Mouse (Mus musculus) neural tube, embryonic 14.5 days (tissue): ENCODE measurements around the gene Dleu7. TPM values are rescaled to one million over a fixed set of nuclear protein-coding genes. Genes with fewer than 3 reads are reported as not detected.

Experiments used
- ATAC-seq: fragments of 200-750 bp; cut with Nextera tagmentation; 2 replicates; pipeline ENCODE4 v1.8.0; 2017; ENCODE audit warnings: low read depth, mild to moderate bottlenecking, moderate TSS enrichment, moderate library complexity
- H3K27ac ChIP-seq: fragments of 300-500 bp; sonication (generic); 2 replicates; pipeline ENCODE4 v1.5.1; 2014; ENCODE audit warnings: low read depth, mild to moderate bottlenecking, control low read depth, low read length, moderate library complexity, mixed read lengths
- H3K27me3 ChIP-seq: fragments of 300-500 bp; sonication (generic); 2 replicates; pipeline ENCODE4 v1.6.1; 2014; ENCODE audit warnings: low read length; ENCODE audit not compliant: control insufficient read depth, insufficient read depth
- H3K36me3 ChIP-seq: fragments of 300-500 bp; sonication (generic); 2 replicates; pipeline ENCODE4 v1.6.1; 2014; ENCODE audit warnings: low read length, mixed read lengths; ENCODE audit not compliant: control insufficient read depth, insufficient read depth
- H3K4me1 ChIP-seq: fragments of 300-500 bp; sonication (generic); 2 replicates; pipeline ENCODE4 v1.6.1; 2014; ENCODE audit warnings: low read length; ENCODE audit not compliant: control insufficient read depth, insufficient read depth
- H3K4me2 ChIP-seq: fragments of 300-500 bp; sonication (generic); 2 replicates; pipeline ENCODE4 v1.6.1; 2014; ENCODE audit warnings: mild to moderate bottlenecking, low read depth, low read length, control low read depth
- H3K4me3 ChIP-seq: fragments of 300-500 bp; sonication (generic); 2 replicates; pipeline ENCODE4 v1.5.1; 2014; ENCODE audit warnings: low read depth, low read length, control low read depth, mixed read lengths
- H3K9ac ChIP-seq: fragments of 300-500 bp; sonication (generic); replicated peaks from 2 replicates; pipeline ENCODE4 v1.6.1; 2014; ENCODE audit warnings: low read depth, mild to moderate bottlenecking, control low read depth, low read length, mixed read lengths
- H3K9me3 ChIP-seq: fragments of 300-500 bp; sonication (generic); 2 replicates; pipeline ENCODE4 v1.6.1; 2016; ENCODE audit warnings: low read length; ENCODE audit not compliant: control insufficient read depth
- WGBS: fragments of 180-500 bp; shearing (Covaris S2); extraction: QIAGEN DNeasy Blood & Tissue Kit; methylation state at CpG from one replicate; pipeline ENCODE4 v1.1.7; 2014; 5-methylcytosine and 5-hydroxymethylcytosine counted together
- polyA plus RNA-seq: library from polyadenylated mRNA; unstranded; fragments of >200 nt; fragmentation: Nextera tagmentation; extraction: Ambion mirVana; gene quantifications from 2 replicates; pipeline ENCODE4 v1.2.1, GENCODE M21; 2014

Gene Dleu7
- polyA plus RNA-seq, 1 experiment from 2014 or later: 19.6 TPM

DNA sequence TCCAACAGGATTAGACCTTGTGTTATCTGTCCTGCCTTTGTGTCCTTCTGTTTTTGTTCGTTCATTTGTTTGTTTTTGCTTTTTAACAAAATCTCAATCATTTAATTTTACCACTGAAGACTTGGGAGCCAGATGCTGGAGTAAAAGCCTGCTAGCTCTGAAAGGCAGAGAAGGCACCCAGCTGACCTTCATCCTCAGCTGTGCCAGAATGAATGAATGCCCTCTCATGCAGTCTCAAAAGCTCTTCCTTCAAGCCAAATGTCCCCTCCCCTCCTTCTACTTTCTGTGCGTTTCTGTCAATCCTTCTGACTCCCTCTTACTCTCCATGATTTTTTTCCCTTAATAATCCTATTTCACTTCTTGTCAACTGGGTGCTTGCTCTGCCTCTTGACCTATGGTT is 34.3 kb upstream of the Dleu7 start:
- Histone ChIP-seq H3K36me3 (no peaks in the 10 kb centered on the region), H3K27me3 (no peaks in the 10 kb centered on the region), H3K9ac (no peak overlapping the region), H3K27ac (no peak overlapping the region), H3K4me2 (no peak overlapping the region), H3K4me3 (no peak overlapping the region), H3K9me3 (no peaks in the 10 kb centered on the region), H3K4me1 (0 out of 2 replicates have a peak, but pooled peaks cover 5% of the 10 kb centered on the region)
- WGBS: 49% methylated on average over 2 of the region's 2 CpGs
- ATAC-seq: no peak

- no peaks in the 10 kb centered on the region for H3K36me3 ChIP-seq
- WGBS: 92% methylated on average over 3 of the region's 3 CpGs
- no peak overlapping the region for H3K27ac ChIP-seq
- ATAC-seq: no peak
- no peak overlapping the region for H3K9ac ChIP-seq
- no peak overlapping the region for H3K4me2 ChIP-seq
- H3K9me3 ChIP-seq: no peaks in the 10 kb centered on the region
- no peaks in the 10 kb centered on the region for H3K4me1 ChIP-seq
- H3K4me3 ChIP-seq: no peak overlapping the region
- no peaks in the 10 kb centered on the region for H3K27me3 ChIP-seq
Observed at GRCm38 (mm10) chr14:62326026-62326425, 33.2 kb upstream of the Dleu7 start.

- Histone ChIP-seq H3K4me1 (no peaks in the 10 kb centered on the region), H3K9ac (no peak overlapping the region), H3K9me3 (no peaks in the 10 kb centered on the region), H3K27ac (no peak overlapping the region), H3K27me3 (no peaks in the 10 kb centered on the region), H3K4me2 (no peak overlapping the region), H3K4me3 (no peak overlapping the region), H3K36me3 (no peaks in the 10 kb centered on the region)
- 88% methylated on average over 5 of the region's 5 CpGs for WGBS
- no peak for ATAC-seq
Observed at GRCm38 (mm10) chr14:62324943-62325342, 32.1 kb upstream of the Dleu7 start.

DNA sequence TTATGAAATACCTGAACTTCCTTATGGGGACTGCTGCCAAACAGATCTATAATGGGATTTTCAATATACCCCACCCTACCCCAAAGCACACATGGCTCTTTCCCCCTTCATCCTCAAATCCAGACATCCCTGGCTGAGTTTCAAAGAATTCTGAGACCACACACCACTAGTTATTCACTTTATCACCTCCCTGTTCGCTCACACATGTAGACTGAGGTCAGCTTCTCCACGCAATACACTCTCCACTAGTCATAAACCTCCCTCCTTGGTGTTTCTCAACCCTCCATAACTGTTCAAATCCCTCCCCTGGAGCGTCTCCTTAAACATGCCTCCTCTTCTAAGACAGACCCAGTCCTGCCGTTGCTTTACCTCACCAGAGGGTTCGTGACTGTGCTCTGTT is 30.6 kb upstream of the Dleu7 start:
- Histone ChIP-seq H3K4me1 (no peaks in the 10 kb centered on the region), H3K4me3 (no peak overlapping the region), H3K36me3 (no peaks in the 10 kb centered on the region), H3K27me3 (no peaks in the 10 kb centered on the region), H3K9ac (no peak overlapping the region), H3K27ac (no peak overlapping the region), H3K4me2 (no peak overlapping the region), H3K9me3 (no peaks in the 10 kb centered on the region)
- WGBS: 88% methylated on average over 5 of the region's 5 CpGs
- ATAC-seq: no peak

- Histone ChIP-seq H3K4me1 (no peaks in the 10 kb centered on the region), H3K9ac (no peak overlapping the region), H3K27me3 (no peaks in the 10 kb centered on the region), H3K4me3 (no peak overlapping the region), H3K36me3 (no peaks in the 10 kb centered on the region), H3K4me2 (no peak overlapping the region), H3K27ac (no peak overlapping the region), H3K9me3 (no peaks in the 10 kb centered on the region)
- WGBS: 62% methylated on average over 6 of the region's 6 CpGs
- no peak for ATAC-seq
Observed at GRCm38 (mm10) chr14:62322581-62323344, 29.9 kb upstream of the Dleu7 start.

DNA sequence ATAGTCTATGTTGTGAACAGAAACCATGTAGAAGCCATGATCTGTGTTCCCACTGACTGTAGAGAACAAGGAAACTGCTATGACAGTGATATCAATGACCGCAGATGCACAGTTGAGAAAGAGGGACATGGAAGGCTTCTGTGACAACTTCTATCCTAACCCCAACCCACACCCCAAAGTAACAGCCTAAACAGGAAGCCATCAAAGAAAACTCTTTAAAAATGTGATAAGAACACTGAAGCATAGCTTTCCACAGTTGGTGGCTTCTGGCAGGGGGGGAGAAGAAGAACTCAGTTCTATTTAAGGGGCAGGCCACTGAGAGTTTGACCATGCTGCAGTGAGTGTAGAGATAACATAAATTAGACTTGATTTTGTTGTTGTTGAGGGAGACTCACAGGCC is 18.8 kb upstream of the Dleu7 start:
- no peaks in the 10 kb centered on the region for H3K4me1 ChIP-seq
- H3K9me3 ChIP-seq: no peaks in the 10 kb centered on the region
- H3K27me3 ChIP-seq: no peaks in the 10 kb centered on the region
- ATAC-seq: no peak
- no peak overlapping the region for H3K4me3 ChIP-seq
- H3K36me3 ChIP-seq: no peaks in the 10 kb centered on the region
- no peak overlapping the region for H3K4me2 ChIP-seq
- no peak overlapping the region for H3K9ac ChIP-seq
- WGBS: 95% methylated on average over 1 of the region's 1 CpGs
- H3K27ac ChIP-seq: no peak overlapping the region

DNA sequence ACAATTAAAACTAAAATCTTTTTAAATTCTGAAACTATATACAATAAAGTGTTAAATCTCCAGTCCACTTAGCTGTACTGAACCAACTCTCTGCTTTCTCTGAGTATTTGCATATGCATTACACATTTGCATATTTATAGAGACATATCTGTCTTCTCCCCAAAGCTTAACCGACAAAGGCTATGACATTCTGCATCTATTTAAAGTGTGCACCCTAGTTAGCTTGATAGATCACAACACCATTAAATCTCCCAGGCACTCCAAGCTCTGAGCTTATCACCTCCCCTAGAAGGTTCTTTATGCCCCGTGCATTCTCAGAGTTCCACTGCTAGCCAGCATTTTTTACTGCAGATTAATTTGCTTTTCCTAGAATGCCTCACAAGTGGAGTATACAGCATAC is 16.2 kb upstream of the Dleu7 start:
- H3K4me3 ChIP-seq: no peak overlapping the region
- ATAC-seq: no peak
- no peaks in the 10 kb centered on the region for H3K36me3 ChIP-seq
- H3K4me2 ChIP-seq: no peak overlapping the region
- no peaks in the 10 kb centered on the region for H3K9me3 ChIP-seq
- H3K9ac ChIP-seq: no peak overlapping the region
- no peaks in the 10 kb centered on the region for H3K27me3 ChIP-seq
- H3K27ac ChIP-seq: no peak overlapping the region
- no peaks in the 10 kb centered on the region for H3K4me1 ChIP-seq
- 21% methylated on average over 2 of the region's 2 CpGs for WGBS

GRCm38 (mm10) chr14:62307555-62307954 is 14.7 kb upstream of the Dleu7 start:
- Histone ChIP-seq H3K27ac (no peak overlapping the region), H3K27me3 (no peaks in the 10 kb centered on the region), H3K4me1 (no peaks in the 10 kb centered on the region), H3K4me2 (no peak overlapping the region), H3K9ac (no peak overlapping the region), H3K36me3 (no peaks in the 10 kb centered on the region), H3K4me3 (no peak overlapping the region), H3K9me3 (no peaks in the 10 kb centered on the region)
- WGBS: 100% methylated on average over 1 of the region's 1 CpGs
- no peak for ATAC-seq

- 73% methylated on average over 3 of the region's 3 CpGs for WGBS
- H3K4me1 ChIP-seq: no peaks in the 10 kb centered on the region
- ATAC-seq: no peak
- H3K9me3 ChIP-seq: no peaks in the 10 kb centered on the region
- H3K4me3 ChIP-seq: no peak overlapping the region
- no peak overlapping the region for H3K9ac ChIP-seq
- no peaks in the 10 kb centered on the region for H3K36me3 ChIP-seq
- H3K27ac ChIP-seq: no peak overlapping the region
- no peak overlapping the region for H3K4me2 ChIP-seq
- H3K27me3 ChIP-seq: no peaks in the 10 kb centered on the region
Observed at GRCm38 (mm10) chr14:62300031-62300430, 7.2 kb upstream of the Dleu7 start.
